Mouse (Mus musculus) CH12.LX (cell line): ENCODE measurements around the gene Atp2b2. TPM values are rescaled to one million over a fixed set of nuclear protein-coding genes. Genes with fewer than 3 reads are reported as not detected.

Experiments used
- DNase-seq: peaks from one replicate; pipeline ENCODE4 v3.0.0-alpha.2; 2013; ENCODE audit errors: extremely low read depth
- H3K27ac ChIP-seq: 2 replicates; pipeline ENCODE4 v1.5.1; 2012; ENCODE audit warnings: low read depth, mild to moderate bottlenecking, control low read depth, moderate library complexity; ENCODE audit not compliant: insufficient read depth
- H3K27me3 ChIP-seq: replicated peaks from 2 replicates; pipeline ENCODE3; 2012; ENCODE audit warnings: inconsistent platforms
- H3K36me3 ChIP-seq, 2 experiments: replicated peaks in 1 of 2; 2 replicates each; pipeline versions ENCODE3 to v1.6.1; 2012; ENCODE audit warnings: inconsistent platforms in 1 of 2, low read length in 1 of 2, mild to moderate bottlenecking in 1 of 2, mixed read lengths in 1 of 2, moderate library complexity in 1 of 2; ENCODE audit not compliant: control insufficient read depth in 1 of 2, insufficient read depth in 1 of 2
- H3K4me1 ChIP-seq, 2 experiments: 2 replicates each; pipeline ENCODE4 v1.6.1; 2012; ENCODE audit warnings: inconsistent platforms in 1 of 2, moderate library complexity in 1 of 2; ENCODE audit not compliant: insufficient read depth in 2 of 2, control insufficient read depth in 1 of 2
- H3K4me2 ChIP-seq: 2 replicates; pipeline ENCODE4 v1.6.1; 2012; ENCODE audit warnings: low read depth, mild to moderate bottlenecking, control low read depth; ENCODE audit not compliant: poor library complexity, insufficient read depth, severe bottlenecking
- H3K4me3 ChIP-seq, 3 experiments: fragments of 150-350 bp in 1 of 3; sonication (generic) in 1 of 3; replicated peaks in 1 of 3; 2 replicates each; pipeline versions ENCODE3 to v1.5.1; 2011 to 2012; ENCODE audit warnings: low read depth in 2 of 3, low read length in 2 of 3, mild to moderate bottlenecking in 2 of 3, moderate library complexity in 2 of 3, control low read depth in 1 of 3, improper control_type of control experiment in 1 of 3, inconsistent platforms in 1 of 3, mixed read lengths in 1 of 3; ENCODE audit not compliant: poor library complexity in 1 of 3
- H3K79me2 ChIP-seq: replicated peaks from 2 replicates; pipeline ENCODE4 v1.6.1; 2012; ENCODE audit warnings: mild to moderate bottlenecking, moderate library complexity; ENCODE audit not compliant: control insufficient read depth, poor library complexity, insufficient read depth, severe bottlenecking; ENCODE audit errors: extremely low read depth
- H3K9ac ChIP-seq: 2 replicates; pipeline ENCODE4 v1.6.1; 2012; ENCODE audit warnings: low read depth, mild to moderate bottlenecking, control low read depth, moderate library complexity; ENCODE audit not compliant: insufficient read depth
- H3K9me3 ChIP-seq: replicated peaks from 2 replicates; pipeline ENCODE3; 2012; ENCODE audit warnings: low read length, inconsistent platforms, mixed read lengths
- BHLHE40 ChIP-seq: IDR thresholded peaks from 2 replicates; pipeline ENCODE4 v1.6.1; 2011; ENCODE audit warnings: mild to moderate bottlenecking, low read depth, low read length, improper control_type of control experiment
- CHD1 ChIP-seq: IDR thresholded peaks from 2 replicates; pipeline ENCODE4 v1.6.1; 2012; ENCODE audit warnings: low read depth, low read length, improper control_type of control experiment, inconsistent platforms
- CHD2 ChIP-seq: IDR thresholded peaks from 2 replicates; pipeline ENCODE4 v1.6.1; 2011; ENCODE audit warnings: low read length, improper control_type of control experiment
- CTCF ChIP-seq, 2 experiments: IDR thresholded peaks in 1 of 2; conservative IDR thresholded peaks in 1 of 2; 2 replicates each; pipeline ENCODE4 v1.5.1; 2011 to 2012; ENCODE audit warnings: low read depth in 2 of 2, low read length in 2 of 2, improper control_type of control experiment in 1 of 2, inconsistent platforms in 1 of 2, mild to moderate bottlenecking in 1 of 2, moderate library complexity in 1 of 2
- ETS1 ChIP-seq: conservative IDR thresholded peaks from 2 replicates; pipeline ENCODE4 v1.6.1; 2012; ENCODE audit warnings: low read depth, mild to moderate bottlenecking, inconsistent platforms, low read length, improper control_type of control experiment, moderate library complexity
- GABPA ChIP-seq: IDR thresholded peaks from 2 replicates; pipeline ENCODE4 v1.6.1; 2012; ENCODE audit warnings: low read depth, low read length, improper control_type of control experiment, inconsistent platforms; ENCODE audit not compliant: insufficient replicate concordance
- IRF4 ChIP-seq: IDR thresholded peaks from 2 replicates; pipeline ENCODE4 v1.6.1; 2014; ENCODE audit warnings: low read depth, mild to moderate bottlenecking, inconsistent platforms, low read length, improper control_type of control experiment
- MAX ChIP-seq: IDR thresholded peaks from 2 replicates; pipeline ENCODE4 v1.6.1; 2011; ENCODE audit warnings: low read length, improper control_type of control experiment
- MEF2A ChIP-seq: IDR thresholded peaks from 2 replicates; pipeline ENCODE4 v1.6.1; 2014; ENCODE audit warnings: low read depth, mild to moderate bottlenecking, inconsistent platforms, low read length, improper control_type of control experiment, borderline replicate concordance
- MYC ChIP-seq: IDR thresholded peaks from 2 replicates; pipeline ENCODE4 v1.6.1; 2011; ENCODE audit warnings: low read depth, mild to moderate bottlenecking, improper control_type of control experiment, low read length
- NELFE ChIP-seq: IDR thresholded peaks from 2 replicates; pipeline ENCODE4 v1.6.1; 2011; ENCODE audit warnings: low read depth, low read length, improper control_type of control experiment
- NRF1 ChIP-seq: IDR thresholded peaks from 2 replicates; pipeline ENCODE4 v1.6.1; 2014; ENCODE audit warnings: low read depth, mild to moderate bottlenecking, inconsistent platforms, low read length, improper control_type of control experiment, moderate library complexity
- PAX5 ChIP-seq: IDR thresholded peaks from 2 replicates; pipeline ENCODE4 v1.6.1; 2012; ENCODE audit warnings: low read length, inconsistent platforms, mixed read lengths
- RAD21 ChIP-seq: IDR thresholded peaks from 2 replicates; pipeline ENCODE4 v1.6.1; 2011; ENCODE audit warnings: low read depth, mild to moderate bottlenecking, low read length, improper control_type of control experiment, moderate library complexity
- SIN3A ChIP-seq: IDR thresholded peaks from 2 replicates; pipeline ENCODE4 v1.6.1; 2012; ENCODE audit warnings: low read length, improper control_type of control experiment, inconsistent platforms
- SMC3 ChIP-seq: IDR thresholded peaks from 2 replicates; pipeline ENCODE4 v1.6.1; 2011; ENCODE audit warnings: low read depth, low read length, improper control_type of control experiment
- TBP ChIP-seq: conservative IDR thresholded peaks from 2 replicates; pipeline ENCODE4 v1.6.1; 2011; ENCODE audit warnings: low read depth, low read length, improper control_type of control experiment
- UBTF ChIP-seq: IDR thresholded peaks from 2 replicates; pipeline ENCODE4 v1.6.1; 2012; ENCODE audit warnings: low read depth, mild to moderate bottlenecking, inconsistent platforms, low read length, improper control_type of control experiment, moderate library complexity
- USF2 ChIP-seq: conservative IDR thresholded peaks from 2 replicates; pipeline ENCODE4 v1.6.1; 2011; ENCODE audit warnings: low read depth, low read length, improper control_type of control experiment
- ZC3H11A ChIP-seq: IDR thresholded peaks from 2 replicates; pipeline ENCODE4 v1.6.1; 2012; ENCODE audit warnings: low read depth, mild to moderate bottlenecking, inconsistent platforms, low read length, improper control_type of control experiment
- ZKSCAN1 ChIP-seq: IDR thresholded peaks from 2 replicates; pipeline ENCODE4 v1.6.1; 2012; ENCODE audit warnings: low read depth, inconsistent platforms, low read length, improper control_type of control experiment, borderline replicate concordance
- ZMIZ1 ChIP-seq: IDR thresholded peaks from 2 replicates; pipeline ENCODE4 v1.6.1; 2012; ENCODE audit warnings: low read depth, mild to moderate bottlenecking, inconsistent platforms, low read length, improper control_type of control experiment
- ZNF384 ChIP-seq: IDR thresholded peaks from 2 replicates; pipeline ENCODE4 v1.6.1; 2012; ENCODE audit warnings: low read depth, low read length, improper control_type of control experiment, inconsistent platforms
- dilution Hi-C: fragments of 300-500 bp; cut with MboI; formaldehyde crosslinking; loops from 2 replicates; pipeline ENCODE4 v1.14.3; 2020; ENCODE audit warnings: low sequenced_read_pairs; ENCODE audit not compliant: extremely low pct_unique_long_range_greater_than_20kb, extremely low pct_ligation_motif_present
- in situ Hi-C: fragments of 300-500 bp; cut with MboI; formaldehyde crosslinking; loops from 3 replicates; pipeline ENCODE4 v1.14.3; 2019; ENCODE audit warnings: low sequenced_read_pairs, low pct_ligation_motif_present, low pct_unique_long_range_greater_than_20kb, mixed read lengths
- polyA plus RNA-seq: library from polyadenylated mRNA; unstranded; fragments of >175 nt; gene quantifications from 2 replicates; pipeline ENCODE4 v1.2.1, GENCODE M21; 2012; ENCODE audit warnings: low read depth; ENCODE audit not compliant: insufficient read length
- total RNA-seq, 2 experiments: library from RNA; depleted of rRNA; stranded (reverse); fragments of 300-350 nt in 1 of 2; fragments of >200 nt in 1 of 2; gene quantifications; 2 replicates each; pipeline ENCODE4 v1.2.3; 2012 to 2014

The Atp2b2 gene
- total and polyA plus RNA-seq, 3 experiments, result not detected

- H3K4me3 ChIP-seq, result no peak overlapping the region
- dilution Hi-C loops, result no loop called here
- TF ChIP-seq USF2, result no peak
- TF ChIP-seq MEF2A, result no peak
- no peaks in the 10 kb centered on the region for H3K4me1 ChIP-seq
- H3K79me2 ChIP-seq, result no peaks in the 10 kb centered on the region
- no peak overlapping the region for H3K4me2 ChIP-seq
- no peak for DNase-seq
- H3K27ac ChIP-seq, result no peak overlapping the region
- no peak overlapping the region for H3K9ac ChIP-seq
- H3K27me3 ChIP-seq, result peaks cover 66% of the 10 kb centered on the region
- no peaks in the 10 kb centered on the region for H3K36me3 ChIP-seq
- in situ Hi-C loops, result no loop called here
- H3K9me3 ChIP-seq, result no peaks in the 10 kb centered on the region
Measured at GRCm38 (mm10) chr6:113827309-113827708, 215.1 kb downstream of the Atp2b2 start.

DNA sequence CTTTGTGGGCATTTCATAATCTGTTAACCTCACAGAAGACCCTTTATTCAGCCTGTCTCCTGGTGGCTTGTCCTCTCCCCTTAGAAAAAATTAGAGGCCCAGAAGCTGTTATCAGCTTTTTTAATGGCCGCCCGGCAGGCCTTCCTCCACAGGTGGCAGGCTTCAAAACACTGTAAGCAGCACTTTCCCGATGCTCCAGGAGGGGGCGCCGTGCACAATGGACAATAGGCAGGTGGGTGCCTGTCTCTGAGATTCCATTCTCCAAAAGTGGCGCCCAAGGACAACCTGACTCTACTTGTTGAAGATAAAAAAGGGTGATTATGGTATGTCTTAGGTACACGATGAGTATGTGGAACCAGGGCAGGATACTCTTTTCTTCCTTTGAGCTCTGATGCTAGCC, 220.0 kb downstream of the Atp2b2 start:
- H3K4me3 ChIP-seq, result no peak overlapping the region
- dilution Hi-C loops (no loop called here), in situ Hi-C loops (no loop called here)
- peak; percentile 69 for DNase-seq
- H3K9ac ChIP-seq, result no peak overlapping the region
- no peak overlapping the region for H3K4me2 ChIP-seq
- no peaks in the 10 kb centered on the region for H3K79me2 ChIP-seq
- H3K9me3 ChIP-seq, result no peaks in the 10 kb centered on the region
- H3K4me1 ChIP-seq, result peaks cover 0 to 8% of the 10 kb centered on the region in 2 experiments; a peak in 2 of 4 replicates
- H3K27me3 ChIP-seq, result peaks cover 74% of the 10 kb centered on the region
- no peaks in the 10 kb centered on the region for H3K36me3 ChIP-seq
- H3K27ac ChIP-seq, result no peak overlapping the region
- TF ChIP-seq PAX5 (no peak), ZC3H11A (peak; percentile 43; the same call in 1 of the 2 replicates), NELFE (no peak; the same call in 1 of the 2 replicates), CTCF (conservative IDR thresholded peaks at IDR 0.05 in 1 of 2, IDR thresholded peaks at IDR 0.05 in 1 of 2; ENCODE audit: low read depth in 2 of 2, low read length in 2 of 2) (peak; percentile 21 to 96; a peak in 3 of 4 replicates), RAD21 (peak; percentile 78), ZKSCAN1 (no peak), SMC3 (peak; percentile 94)

- no peaks in the 10 kb centered on the region for H3K9me3 ChIP-seq
- H3K27me3 ChIP-seq, result peaks cover 96% of the 10 kb centered on the region
- dilution Hi-C loops, result no loop called here
- DNase-seq, result no peak
- H3K79me2 ChIP-seq, result no peaks in the 10 kb centered on the region
- H3K27ac ChIP-seq, result no peak overlapping the region
- peaks cover 0 to 8% of the 10 kb centered on the region in 2 experiments; a peak in 2 of 4 replicates for H3K4me1 ChIP-seq
- TF ChIP-seq ZMIZ1 (no peak), CTCF (conservative IDR thresholded peaks at IDR 0.05 in 1 of 2, IDR thresholded peaks at IDR 0.05 in 1 of 2; ENCODE audit: low read depth in 2 of 2, low read length in 2 of 2) (no peak), ZKSCAN1 (no peak), SMC3 (no peak), UBTF (no peak), USF2 (no peak), SIN3A (no peak), MYC (no peak), BHLHE40 (no peak), ETS1 (no peak), CHD1 (no peak), IRF4 (no peak), CHD2 (no peak), TBP (no peak), ZC3H11A (no peak), GABPA (no peak), PAX5 (no peak), ZNF384 (no peak), NRF1 (no peak), MAX (no peak)
- TF ChIP-seq, all 38 proteins: peak for 0
- Histone ChIP-seq H3K4me2 (no peak overlapping the region), H3K36me3 (no peaks in the 10 kb centered on the region), H3K9ac (no peak overlapping the region), H3K4me3 (no peak overlapping the region)
- in situ Hi-C loops, result no loop called here
Measured at GRCm38 (mm10) chr6:113816690-113817089, 225.7 kb downstream of the Atp2b2 start.
